8 mouse cellular contexts compared by ENCODE assay signal in the genomic region with DNA sequence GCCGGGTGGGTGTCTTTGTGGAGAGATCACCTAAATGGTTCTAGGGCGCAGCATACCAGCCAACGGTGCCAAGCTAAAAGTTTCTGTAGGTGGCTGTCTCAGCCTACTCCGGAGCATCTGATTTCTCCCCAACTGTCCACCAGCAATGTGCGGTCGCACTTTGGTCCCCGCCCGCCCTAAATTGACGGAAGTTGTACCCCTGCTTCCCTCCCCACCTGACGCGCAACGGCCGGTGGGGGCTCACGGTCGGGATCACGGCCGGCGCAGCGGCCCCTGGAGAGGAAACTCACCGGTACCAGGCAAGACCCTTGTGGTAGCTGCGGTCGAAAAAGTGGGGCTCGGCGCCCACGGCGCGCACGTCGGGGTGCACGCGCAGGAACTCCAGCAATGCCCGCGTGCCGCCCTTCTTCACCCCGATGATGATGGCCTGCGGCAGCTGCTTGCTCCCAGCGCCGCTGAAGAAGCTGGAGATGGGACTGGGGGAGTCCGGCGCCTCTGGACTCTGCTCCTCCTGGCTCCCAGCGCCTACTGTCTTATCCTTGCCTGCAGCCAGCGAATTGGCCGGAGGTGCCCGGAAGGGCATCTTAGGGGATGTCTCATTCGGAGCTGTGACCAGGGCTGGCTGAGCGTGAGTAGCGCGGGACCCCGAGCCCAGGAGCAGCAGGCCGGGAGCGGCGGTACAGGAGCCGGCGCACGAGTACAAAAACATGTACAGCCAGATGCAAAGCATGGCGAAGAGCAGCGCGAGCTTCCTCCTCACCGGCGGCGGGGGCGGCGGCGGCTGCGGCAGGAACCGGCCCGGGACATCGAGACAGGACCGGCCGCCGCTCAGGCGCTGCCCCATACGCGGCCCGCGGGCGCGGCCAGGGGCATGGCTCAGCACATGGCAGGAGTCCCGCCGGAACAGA. TPM values are rescaled to one million over a fixed set of nuclear protein-coding genes. Genes with fewer than 3 reads are reported as not detected.
DNase-seq lines count a peak whose midpoint lies in the region; ATAC-seq lines count a peak whose summit lies in the region.

No protein-coding gene starts in this region.

- DNase-seq in kidney, postnatal 14 days = no peak
- DNase-seq in R1 (ENCODE audit: low read depth, low spot score) = peak; percentile 46
- DNase-seq in gastrocnemius, postnatal 10 days = peak; percentile 21
- DNase-seq in neural tube, embryonic 11.5 days (ENCODE audit: low spot score) = peak; percentile 57
- DNase-seq in left cerebral cortex, adult 11 months (ENCODE audit: low spot score) = no peak

- no peaks in the 10 kb centered on the region for H3K36me3 ChIP-seq in kidney, embryonic 15.5 days
- no peaks in the 10 kb centered on the region for H3K36me3 ChIP-seq in limb, embryonic 12.5 days
- no peaks in the 10 kb centered on the region for H3K36me3 ChIP-seq in neural tube, embryonic 11.5 days (ENCODE audit: control insufficient read depth, insufficient read depth, low read length)

- 0 out of 2 replicates have a peak, but pooled peaks have one; percentile 11 for ATAC-seq in kidney, embryonic 15.5 days (replicated peaks; ENCODE audit: low FRiP score)
- ATAC-seq in limb, embryonic 12.5 days (ENCODE audit: insufficient number of reproducible peaks, insufficient read depth, low FRiP score, low TSS enrichment, low read depth) = no peak
- peak; percentile 18; the same call in 1 of the 2 replicates for ATAC-seq in neural tube, embryonic 11.5 days (ENCODE audit: insufficient read depth, low FRiP score, low TSS enrichment)
- no peak for ATAC-seq in megakaryocyte progenitor cell, adult 5-6 weeks (replicated peaks; ENCODE audit: poor library complexity)

- peak overlapping the region; percentile 59 for H3K9ac ChIP-seq in kidney, embryonic 15.5 days
- peak overlapping the region; percentile 95 for H3K9ac ChIP-seq in limb, embryonic 12.5 days (replicated peaks)
- H3K9ac ChIP-seq in neural tube, embryonic 11.5 days (ENCODE audit: low read length) = peak overlapping the region; percentile 68

- H3K27me3 ChIP-seq in kidney, embryonic 15.5 days = peaks cover 93% of the 10 kb centered on the region
- peaks cover 78% of the 10 kb centered on the region for H3K27me3 ChIP-seq in limb, embryonic 12.5 days
- peaks cover 15% of the 10 kb centered on the region for H3K27me3 ChIP-seq in neural tube, embryonic 11.5 days (ENCODE audit: control insufficient read depth, insufficient read depth, low read length)

- 0% methylated on average over 77 of the region's 80 CpGs for WGBS in kidney, embryonic 15.5 days
- under 1% methylated on average over 80 of the region's 80 CpGs for WGBS in limb, embryonic 12.5 days
- under 1% methylated on average over 80 of the region's 80 CpGs for WGBS in neural tube, embryonic 11.5 days

- H3K4me1 ChIP-seq in kidney, embryonic 15.5 days = peaks cover 84% of the 10 kb centered on the region
- H3K4me1 ChIP-seq in limb, embryonic 12.5 days (replicated peaks) = peaks cover 63% of the 10 kb centered on the region
- peaks cover 37% of the 10 kb centered on the region for H3K4me1 ChIP-seq in neural tube, embryonic 11.5 days (ENCODE audit: control insufficient read depth, insufficient read depth, low read length)

- no peaks in the 10 kb centered on the region for H3K9me3 ChIP-seq in kidney, embryonic 15.5 days (replicated peaks)
- H3K9me3 ChIP-seq in limb, embryonic 12.5 days = no peaks in the 10 kb centered on the region
- H3K9me3 ChIP-seq in neural tube, embryonic 11.5 days (ENCODE audit: control insufficient read depth, low read length) = no peaks in the 10 kb centered on the region

- H3K27ac ChIP-seq in kidney, embryonic 15.5 days = peak overlapping the region; percentile 85
- peak overlapping the region; percentile 89 for H3K27ac ChIP-seq in limb, embryonic 12.5 days
- no peak overlapping the region for H3K27ac ChIP-seq in neural tube, embryonic 11.5 days (ENCODE audit: low read depth, low read length)

- peak overlapping the region; percentile 65 for H3K4me3 ChIP-seq in kidney, embryonic 15.5 days (replicated peaks)
- peak overlapping the region; percentile 82 for H3K4me3 ChIP-seq in limb, embryonic 12.5 days (replicated peaks)
- peak overlapping the region; percentile 73 for H3K4me3 ChIP-seq in neural tube, embryonic 11.5 days (ENCODE audit: low read depth, low read length)

- peak overlapping the region; percentile 87 for H3K4me2 ChIP-seq in kidney, embryonic 15.5 days
- peak overlapping the region; percentile 84 for H3K4me2 ChIP-seq in limb, embryonic 12.5 days
- peak overlapping the region; percentile 68 for H3K4me2 ChIP-seq in neural tube, embryonic 11.5 days (ENCODE audit: low read depth)

RNA-seq across cellular contexts. Expression of a gene that starts 0.8 kb away (rescaled TPM):
- polyA plus RNA-seq in kidney, embryonic 15.5 days (2015; fragmentation: Nextera tagmentation; extraction: Ambion mirVana) = 33.2 and 34.6 TPM in 2 replicates
- under 1 TPM; 0.59 to 0.90 TPM for total RNA-seq in gastrocnemius, postnatal 10 days (2021)
- polyA plus RNA-seq in limb, embryonic 12.5 days (2016; fragmentation: Nextera tagmentation; extraction: Ambion mirVana) = 23.5 and 32.8 TPM in 2 replicates
- 13.0 and 14.0 TPM in 2 replicates for polyA plus RNA-seq in neural tube, embryonic 11.5 days (2014; fragmentation: Nextera tagmentation; extraction: Ambion mirVana)
- 0.17 and 0.20 TPM in 2 replicates for total RNA-seq in megakaryocyte progenitor cell, adult 5-6 weeks (2015)
- 0.14 and 0.37 TPM in 2 replicates for total RNA-seq in megakaryocyte progenitor cell, adult 5-6 weeks (2017)

Comparison
In these comparisons a context has a peak if more than half of its experiments do, and no peak if none do; other contexts are left out.
1. ATAC-seq: peak in kidney, embryonic 15.5 days (single experiment) and neural tube, embryonic 11.5 days (single experiment); none in limb, embryonic 12.5 days (single experiment) and megakaryocyte progenitor cell, adult 5-6 weeks (single experiment).
2. DNase-seq: peak in R1 (single experiment), gastrocnemius, postnatal 10 days (single experiment) and neural tube, embryonic 11.5 days (single experiment); none in kidney, postnatal 14 days (single experiment) and left cerebral cortex, adult 11 months (single experiment).
3. Peak in every context shown above with its lines, with median percentiles within 50 percentile points of each other: H3K4me2 ChIP-seq, H3K4me3 ChIP-seq and H3K9ac ChIP-seq.